Mouse (Mus musculus) spleen, postnatal 14 days (tissue): ENCODE results near the gene Igbp1.
A peak's percentile ranks its signal among the peaks of the same experiment; 100 is the strongest.

Experiments
- DNase-seq, 2 experiments: peaks; one replicate each; pipeline ENCODE4 v3.0.0; 2021 to 2022; ENCODE audit warnings: low spot score in 2 of 2

Igbp1 gene

GRCm38 (mm10) chrX:100494068-100494978, at the start of gene Igbp1:
TSS of gene Igbp1 (plus strand) at chrX:100494291.
- peak; percentile 10 to 39 for DNase-seq

GRCm38 (mm10) chrX:100468047-100468446, 26.0 kb upstream of the Igbp1 start:
- no peak for DNase-seq

- no peak for DNase-seq
Measured at GRCm38 (mm10) chrX:100470126-100470525, 24.0 kb upstream of the Igbp1 start.

DNA sequence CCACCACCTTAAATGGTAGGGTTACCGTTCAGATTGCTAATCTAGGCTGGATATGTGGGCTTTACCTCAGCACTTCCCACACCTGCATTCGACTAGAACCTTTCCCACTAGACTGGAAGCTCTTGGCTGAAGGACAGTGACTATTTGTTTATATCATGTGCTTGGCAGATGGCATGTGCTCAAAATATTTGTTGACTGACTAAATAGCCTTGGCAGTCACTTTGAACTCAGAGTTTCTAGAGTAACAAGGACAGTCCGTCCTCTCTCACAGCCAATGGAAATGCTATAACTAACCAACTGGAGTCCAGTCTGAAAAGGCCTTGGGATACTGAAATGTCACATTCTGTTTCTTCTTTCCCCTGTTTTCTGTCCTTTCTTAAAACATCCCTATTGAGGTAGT, 22.6 kb upstream of the Igbp1 start:
- DNase-seq, result no peak

DNA sequence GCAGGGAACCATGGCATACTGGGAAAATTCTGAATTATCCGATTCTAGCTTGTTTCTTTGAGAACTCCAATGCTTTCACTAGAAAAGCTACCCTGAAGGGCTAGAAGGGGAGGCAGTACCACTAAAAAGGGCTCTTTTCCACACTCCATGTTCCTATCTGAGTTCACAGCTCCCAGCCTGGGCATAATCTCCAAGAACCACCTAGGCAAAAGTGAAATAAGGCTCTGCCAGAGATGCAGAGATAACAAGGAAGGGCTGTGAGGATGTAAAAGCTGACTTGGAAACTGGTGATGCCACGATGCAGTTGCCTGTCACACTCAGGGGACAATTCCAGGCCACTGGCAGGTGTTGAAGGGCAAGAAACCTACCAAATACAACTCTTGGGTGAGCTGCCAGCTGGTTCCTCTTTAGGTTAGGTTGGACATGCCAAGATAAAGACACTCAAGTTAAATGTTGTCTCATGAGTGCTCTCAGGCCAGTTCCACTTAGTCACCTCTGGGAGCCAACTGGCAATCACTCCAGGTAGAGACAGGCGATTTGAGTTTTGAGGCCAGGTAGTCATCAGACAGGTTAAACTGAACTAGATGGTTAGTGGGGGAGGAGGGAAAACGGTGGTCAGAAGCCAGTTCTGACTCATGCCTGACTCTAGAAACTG, 18.4 kb upstream of the Igbp1 start:
- DNase-seq, result no peak

- DNase-seq, result peak; percentile 17 to 26
Measured at GRCm38 (mm10) chrX:100480317-100480716, 13.8 kb upstream of the Igbp1 start.

GRCm38 (mm10) chrX:100493500-100494067, 507 bp upstream of the Igbp1 start:
- no peak for DNase-seq

GRCm38 (mm10) chrX:100504175-100504851, 10.2 kb downstream of the Igbp1 start:
- no peak for DNase-seq

DNA sequence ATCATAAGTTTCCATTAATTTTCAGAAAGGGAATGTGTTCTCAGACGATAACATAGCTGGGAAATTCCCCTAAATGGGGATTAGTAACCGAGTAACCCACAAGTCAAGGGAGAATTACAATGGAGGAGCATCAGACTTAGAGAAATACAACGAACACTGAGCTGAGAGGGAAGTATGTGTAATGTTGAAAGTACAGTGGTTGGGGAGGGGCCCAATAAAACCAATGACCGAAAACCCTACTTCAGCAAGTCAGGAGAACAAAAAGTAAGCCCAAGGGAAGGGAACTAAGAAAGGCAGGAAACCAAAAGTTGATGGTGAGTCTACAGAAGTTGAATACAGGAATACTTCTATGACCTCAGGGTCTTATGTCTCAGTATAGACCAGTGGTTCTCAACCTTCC, 14.1 kb downstream of the Igbp1 start:
- no peak for DNase-seq

- no peak for DNase-seq
Measured at GRCm38 (mm10) chrX:100509921-100510320, 15.8 kb downstream of the Igbp1 start.

GRCm38 (mm10) chrX:100516683-100517082, 22.6 kb downstream of the Igbp1 start:
- no peak for DNase-seq

DNA sequence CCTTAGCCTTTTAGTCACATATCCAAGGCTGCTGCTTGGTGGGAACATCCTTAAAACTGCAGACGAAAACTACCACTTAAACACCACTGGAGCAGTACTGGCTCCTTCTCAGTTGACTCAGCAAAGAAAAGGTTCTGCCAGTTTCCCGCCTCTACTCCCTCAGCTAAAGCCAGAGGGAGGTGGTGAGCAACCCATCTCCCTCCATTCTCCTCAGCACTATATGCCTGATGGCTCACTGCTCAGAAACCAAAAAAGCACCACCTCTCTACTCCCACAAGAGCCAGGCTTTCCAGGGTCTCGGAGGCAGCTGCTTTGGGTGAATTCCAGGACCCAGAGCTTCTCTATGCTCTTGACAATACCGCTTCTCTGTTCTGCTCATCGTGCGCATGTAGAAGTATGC, 23.5 kb downstream of the Igbp1 start:
- DNase-seq, result no peak

DNA sequence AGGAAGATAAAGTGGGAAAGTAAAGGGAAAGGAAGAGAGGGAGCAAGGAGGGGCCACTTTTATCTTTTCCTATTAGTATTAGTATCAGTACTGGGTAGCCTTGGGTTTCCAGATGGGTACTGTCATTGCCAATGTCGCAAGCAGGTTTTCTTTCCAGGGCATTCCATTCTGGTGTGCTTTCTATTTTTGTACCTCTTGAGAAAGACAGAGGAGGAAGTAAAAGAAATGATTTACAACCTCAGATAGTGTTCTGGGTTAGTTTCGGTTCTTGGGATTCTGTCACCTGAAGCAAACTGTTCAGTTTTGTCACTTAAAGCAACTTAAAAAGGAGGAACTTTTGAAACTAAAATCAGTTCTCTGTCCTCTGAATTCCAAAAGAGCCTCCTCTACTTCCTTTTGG, 24.4 kb downstream of the Igbp1 start:
- DNase-seq, result no peak

- no peak for DNase-seq
Measured at GRCm38 (mm10) chrX:100524471-100524870, 30.4 kb downstream of the Igbp1 start, which contains the start of gene Dgat2l6. TSS of gene Dgat2l6 (plus strand) at chrX:100524838.

- DNase-seq, result no peak
Measured at GRCm38 (mm10) chrX:100556026-100556425, 61.9 kb downstream of the Igbp1 start.

DNA sequence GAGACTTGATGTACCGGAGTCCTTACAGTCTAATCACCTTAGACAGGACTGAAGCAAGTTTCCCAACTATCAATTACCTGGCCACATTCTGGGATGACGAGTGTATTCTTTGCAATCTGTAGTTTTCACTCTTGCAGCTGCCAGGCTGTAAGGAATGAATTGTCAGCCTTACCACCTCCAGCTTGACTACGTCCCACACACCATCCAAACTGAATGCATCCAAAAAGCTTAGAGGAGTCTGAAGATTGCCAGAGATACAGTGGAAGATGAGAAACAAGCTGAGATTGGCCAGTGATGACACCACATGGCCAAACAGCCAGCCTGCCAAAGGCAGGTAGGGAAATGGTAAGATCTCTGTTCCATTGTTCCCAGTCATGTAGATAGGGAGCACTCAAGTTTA, 71.6 kb downstream of the Igbp1 start:
- no peak for DNase-seq
